Mouse (Mus musculus) monocyte, adult 2 months (primary cell): ENCODE results near the gene Zfp872.
"Not testable (repeated sequence)": the region's sequence is repeated elsewhere in the genome, so short reads cannot be mapped to it uniquely, and the experiment has no call there.

ENCODE experiments used
- DNase-seq, 2 experiments: peaks; one replicate each; pipeline ENCODE4 v3.0.0; 2022; ENCODE audit warnings: low spot score in 2 of 2, low read depth in 1 of 2

The Zfp872 gene

DNA sequence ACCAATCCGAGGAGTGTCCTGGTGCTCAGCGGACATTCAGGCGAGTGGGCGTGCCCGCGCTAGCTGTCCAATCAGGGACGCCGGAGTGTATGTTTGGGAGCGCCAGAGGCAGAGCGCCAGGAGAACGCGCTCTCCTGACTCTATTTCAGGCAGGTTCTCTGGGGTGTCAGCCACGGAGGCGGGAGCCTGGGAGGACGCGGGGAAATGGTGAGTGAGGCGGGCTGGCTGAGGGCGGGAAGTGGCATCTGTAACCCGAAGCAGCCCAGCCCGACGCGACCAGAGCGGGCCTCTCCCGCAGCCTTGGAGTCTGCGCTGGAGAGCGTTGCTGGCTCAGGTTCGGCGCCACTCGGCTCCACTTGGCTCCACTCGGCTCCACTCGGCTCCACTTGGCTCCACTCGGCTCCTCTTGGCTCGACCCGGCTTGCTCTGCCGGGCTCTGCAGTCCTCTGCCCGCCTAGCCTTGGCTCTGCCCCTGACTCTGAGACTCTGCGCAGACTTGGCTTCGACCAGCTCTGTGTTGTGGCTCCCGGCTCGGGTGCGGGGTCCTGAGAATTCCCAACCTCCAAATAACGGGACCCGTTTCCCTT lies at the start of gene Zfp872:
TSS of gene Zfp872 (plus strand) at position 66 of the 587 bp plus-strand sequence.
- no peak for DNase-seq

DNA sequence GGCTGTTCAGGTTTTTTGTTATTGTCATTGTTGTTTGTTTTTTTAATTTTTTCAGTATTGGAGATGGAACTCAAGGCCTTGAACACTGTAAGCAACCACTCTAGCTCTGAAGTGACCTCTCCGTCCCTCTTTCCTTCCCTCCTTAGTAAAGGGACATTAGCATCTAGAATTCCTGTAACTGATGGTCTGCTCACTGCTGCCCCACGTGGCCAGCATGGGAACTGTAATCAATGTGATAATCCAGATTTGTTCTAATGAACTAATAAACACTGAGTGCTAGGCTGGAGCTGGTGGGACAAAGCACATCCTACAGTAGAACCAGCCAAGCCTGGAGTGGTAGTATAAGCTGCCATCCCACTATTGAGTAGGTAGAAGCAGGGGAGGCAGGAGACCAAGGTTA lies 49.4 kb upstream of the Zfp872 start:
- peak in 1 of 2 experiments; percentile 9 for DNase-seq

DNA sequence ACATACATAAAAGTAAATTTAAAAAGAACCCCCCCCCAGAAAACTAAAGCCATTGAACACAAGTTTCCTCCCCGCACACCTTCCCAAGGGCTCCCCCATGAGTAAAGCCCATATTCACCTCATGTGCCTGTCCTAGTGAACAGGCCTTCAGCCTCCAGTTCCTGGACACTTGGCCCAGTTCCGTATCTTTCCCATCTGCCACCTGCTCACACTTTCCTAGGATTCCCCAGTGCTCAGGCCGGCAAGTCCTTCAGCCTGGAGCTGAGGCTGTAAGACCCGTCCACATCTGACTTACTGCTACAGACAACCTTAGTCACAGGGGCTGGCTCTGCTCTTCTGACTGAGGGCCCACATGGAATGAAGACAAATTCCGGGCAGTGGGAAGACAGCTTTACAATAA lies 48.1 kb upstream of the Zfp872 start:
- no peak for DNase-seq

GRCm38 (mm10) chr9:22143108-22144037 lies 44.5 kb upstream of the Zfp872 start:
- DNase-seq: peak in 1 of 2 experiments; percentile 81

GRCm38 (mm10) chr9:22144304-22144965 lies 43.5 kb upstream of the Zfp872 start:
- DNase-seq: no peak

DNA sequence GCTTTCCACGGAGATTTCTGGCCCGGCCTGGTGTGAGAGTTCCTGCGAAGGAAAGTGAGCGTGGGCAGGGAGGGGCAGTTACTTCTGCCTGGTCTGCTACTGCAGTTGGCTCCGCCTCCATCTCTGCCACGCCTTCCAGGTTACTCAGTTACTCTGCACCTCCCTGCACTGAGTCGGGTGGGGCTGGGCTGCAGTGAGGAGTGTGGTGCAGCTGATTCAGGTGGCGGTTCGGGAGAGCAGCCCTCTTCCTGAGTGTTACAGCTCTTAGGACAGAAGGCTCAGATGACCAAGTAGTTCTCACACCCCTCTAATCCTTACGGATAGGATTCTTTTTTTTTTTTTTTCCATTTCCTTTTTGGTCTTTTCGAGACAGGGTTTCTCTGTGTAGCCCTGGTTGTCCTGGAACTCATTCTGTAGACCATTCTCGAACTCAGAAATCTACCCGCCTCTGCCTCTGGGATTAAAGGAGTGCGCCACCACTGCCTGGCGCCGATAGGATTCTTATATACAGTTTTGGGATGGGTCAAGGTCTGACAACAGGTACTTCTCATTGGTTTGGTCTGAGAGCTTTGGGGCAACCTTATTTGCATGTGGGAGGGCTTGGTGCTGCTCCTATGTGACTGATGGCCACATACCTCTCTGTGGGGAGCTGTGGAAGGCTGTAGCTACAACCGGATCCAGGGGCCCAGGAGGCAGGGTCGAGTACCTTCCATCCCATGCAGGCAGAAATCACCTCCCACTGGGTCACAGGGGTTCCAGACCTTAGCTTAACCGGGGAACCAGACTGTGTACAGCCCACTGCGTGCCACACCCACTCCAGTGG lies 38.3 kb upstream of the Zfp872 start:
- DNase-seq: no peak

- not testable (repeated sequence) for DNase-seq
Measured at GRCm38 (mm10) chr9:22150249-22150693, 37.6 kb upstream of the Zfp872 start.

- DNase-seq: no peak
Measured at GRCm38 (mm10) chr9:22150946-22151345, 36.9 kb upstream of the Zfp872 start.

GRCm38 (mm10) chr9:22153810-22154209 lies 34.1 kb upstream of the Zfp872 start:
- no peak for DNase-seq

DNA sequence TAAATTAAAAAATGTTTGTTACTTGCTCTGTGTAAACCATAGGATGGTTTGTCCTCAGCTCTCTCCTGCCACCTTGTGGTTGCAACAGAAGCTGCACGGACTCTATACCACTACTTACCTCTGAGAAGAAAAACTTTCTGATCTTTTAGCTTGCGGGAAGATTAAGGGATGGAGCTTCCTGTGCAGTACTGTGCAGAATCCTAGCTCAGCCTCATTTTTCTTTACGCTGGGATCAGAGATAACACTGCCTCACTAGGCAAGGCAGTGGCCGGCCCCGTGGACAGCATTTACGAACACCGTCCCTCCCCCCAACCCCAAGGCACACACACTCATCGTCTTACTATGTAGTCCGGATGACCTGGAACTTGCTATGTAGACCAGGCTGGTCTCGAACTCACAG lies 32.3 kb upstream of the Zfp872 start:
- peak in 1 of 2 experiments; percentile 59 for DNase-seq

GRCm38 (mm10) chr9:22156497-22157245 lies 31.2 kb upstream of the Zfp872 start, which contains the start of gene Pigyl:
Gene Pigyl (plus strand): TSS chr9:22156846.
- DNase-seq: peak; percentile 94 to 96

GRCm38 (mm10) chr9:22157516-22158265 lies 30.2 kb upstream of the Zfp872 start:
- no peak for DNase-seq

DNA sequence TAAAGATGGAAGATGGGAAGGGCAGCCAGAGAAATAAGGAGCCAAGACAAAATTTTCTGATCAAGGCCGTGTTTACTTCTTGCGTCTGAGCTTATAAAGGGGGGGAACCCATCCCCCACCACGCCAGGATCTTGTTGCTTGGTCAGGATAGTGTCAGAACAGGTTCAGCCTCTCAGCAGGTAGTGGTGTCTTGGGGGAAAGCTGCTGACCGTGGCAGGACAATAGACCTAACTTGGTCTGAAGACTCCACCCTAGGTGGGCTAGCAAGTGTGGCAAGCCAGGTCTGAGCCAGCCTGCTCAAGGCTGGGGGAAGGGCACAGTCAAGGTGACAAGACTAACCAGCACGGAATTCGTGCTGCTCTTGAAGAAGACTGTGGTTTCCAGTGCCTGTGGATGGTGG lies 26.6 kb upstream of the Zfp872 start:
- no peak for DNase-seq

- DNase-seq: no peak
Measured at GRCm38 (mm10) chr9:22162305-22162704, 25.6 kb upstream of the Zfp872 start.

DNA sequence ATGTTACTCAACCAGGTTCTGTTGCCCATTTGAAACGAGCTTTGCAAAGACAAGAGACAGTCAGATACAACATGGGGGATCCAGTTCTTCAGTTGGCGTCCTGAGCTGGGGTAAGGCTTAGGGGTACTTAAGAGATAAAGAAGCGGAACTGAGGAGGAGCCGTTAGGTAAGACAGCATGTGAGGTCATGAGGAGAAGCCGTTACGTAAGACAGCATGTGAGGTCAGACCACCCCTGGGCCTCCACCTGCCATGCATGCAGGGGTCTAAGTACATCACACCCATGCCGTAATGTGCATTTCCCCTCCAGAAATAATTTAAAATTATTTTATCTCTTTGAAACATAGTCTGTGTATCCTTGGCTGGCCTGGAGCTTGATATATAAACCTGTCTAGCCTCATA lies 25.0 kb upstream of the Zfp872 start:
- DNase-seq: no peak

GRCm38 (mm10) chr9:22164711-22165668 lies 22.9 kb upstream of the Zfp872 start:
- DNase-seq: no peak

DNA sequence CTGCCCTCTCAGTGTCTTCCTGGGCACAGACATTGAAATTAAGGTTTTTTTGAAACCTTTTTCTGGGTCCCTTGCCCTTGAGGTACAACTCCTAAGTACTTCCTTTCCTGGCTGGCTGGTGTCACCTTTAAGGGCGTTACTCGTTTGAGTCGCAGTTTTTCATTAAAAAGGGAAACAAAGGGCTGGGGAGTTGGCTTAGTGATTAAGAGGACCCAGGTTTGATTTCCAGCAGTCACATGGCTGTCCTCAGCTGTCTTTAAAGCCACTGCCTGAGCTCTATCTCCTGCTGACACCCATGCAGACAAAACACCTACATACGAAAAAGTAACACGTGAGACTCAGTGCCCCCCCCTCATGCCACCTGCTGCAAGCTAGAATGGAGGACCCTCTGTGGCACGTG lies 21.9 kb upstream of the Zfp872 start:
- no peak for DNase-seq

DNA sequence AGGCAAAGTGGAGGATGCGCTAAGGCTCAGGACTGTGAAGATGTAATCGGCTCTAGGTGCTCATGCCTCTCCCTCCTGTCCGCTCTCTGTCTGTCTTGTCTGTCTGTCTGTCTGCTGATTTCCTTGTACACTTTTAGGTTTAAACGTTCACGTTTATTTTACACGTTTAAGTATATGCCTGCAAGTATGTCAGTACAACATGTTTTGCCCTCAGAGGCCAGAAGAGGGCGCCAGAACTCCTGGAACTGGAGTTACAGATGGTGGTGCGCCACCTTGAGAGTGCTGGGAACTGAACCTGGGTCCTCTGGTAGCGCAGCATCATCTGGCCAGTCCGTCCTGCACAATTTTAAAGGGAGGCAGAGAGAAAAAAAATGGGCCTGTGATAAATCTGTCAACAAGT lies 21.2 kb upstream of the Zfp872 start:
- DNase-seq: no peak
